Mouse (Mus musculus): ENCODE measurements around the gene Uqcc2. TPM values are rescaled to one million over a fixed set of nuclear protein-coding genes. Genes with fewer than 3 reads are reported as not detected.

Gene Uqcc2
- polyA plus RNA-seq, 1 experiment from 2014 or later: 379 TPM

Small RNAs within 50 kb of the gene (microRNA-seq; reads per million reads assigned to microRNA genes)
- not detected for gene Mir7677

Other genes starting within 250 kb of the Uqcc2 start
- 3.4 and 3.7 TPM in 2 replicates for gene Kifc5b, start 216.8 kb downstream of the Uqcc2 start, polyA plus RNA-seq (2015; fragmentation: Nextera tagmentation; extraction: Ambion mirVana)
- gene Phf1, start 200.9 kb downstream of the Uqcc2 start, polyA plus RNA-seq (2015; fragmentation: Nextera tagmentation; extraction: Ambion mirVana): 32.3 and 34.7 TPM in 2 replicates
- 134 and 138 TPM in 2 replicates for gene Cuta, start 194.3 kb downstream of the Uqcc2 start, polyA plus RNA-seq (2015; fragmentation: Nextera tagmentation; extraction: Ambion mirVana)
- 4.7 and 5.1 TPM in 2 replicates for gene Syngap1, start 192.7 kb downstream of the Uqcc2 start, polyA plus RNA-seq (2015; fragmentation: Nextera tagmentation; extraction: Ambion mirVana)
- gene Zbtb9, start 160.7 kb downstream of the Uqcc2 start, polyA plus RNA-seq (2015; fragmentation: Nextera tagmentation; extraction: Ambion mirVana): 14.6 and 14.7 TPM in 2 replicates
- 4.1 and 4.5 TPM in 2 replicates for gene Bak1, start 104.9 kb downstream of the Uqcc2 start, polyA plus RNA-seq (2015; fragmentation: Nextera tagmentation; extraction: Ambion mirVana)
- 0.79 and 1.2 TPM in 2 replicates for gene Itpr3, start 76.6 kb downstream of the Uqcc2 start, polyA plus RNA-seq (2015; fragmentation: Nextera tagmentation; extraction: Ambion mirVana)
- gene Ip6k3, start 33.9 kb upstream of the Uqcc2 start, polyA plus RNA-seq (2015; fragmentation: Nextera tagmentation; extraction: Ambion mirVana): 0.26 and 0.28 TPM in 2 replicates
- 20.8 and 23.7 TPM in 2 replicates for gene Lemd2, start 70.6 kb upstream of the Uqcc2 start, polyA plus RNA-seq (2015; fragmentation: Nextera tagmentation; extraction: Ambion mirVana)